Mouse (Mus musculus) megakaryocyte, embryonic 14.5 days (primary cell): Measurements from ENCODE around the gene Gm17571. TPM values are rescaled to one million over a fixed set of nuclear protein-coding genes. Genes with fewer than 3 reads are reported as not detected.

Experiments used
- H3K27me3 ChIP-seq: replicated peaks from 2 replicates; pipeline ENCODE3; 2012; ENCODE audit warnings: inconsistent platforms
- H3K36me3 ChIP-seq: replicated peaks from 2 replicates; pipeline ENCODE3; 2012; ENCODE audit warnings: low read length, inconsistent platforms, mixed read lengths
- H3K4me1 ChIP-seq: 2 replicates; pipeline ENCODE4 v1.6.1; 2012; ENCODE audit warnings: inconsistent platforms
- H3K4me3 ChIP-seq: replicated peaks from 2 replicates; pipeline ENCODE3; 2012; ENCODE audit warnings: moderate library complexity, mild to moderate bottlenecking, inconsistent platforms
- H3K9me3 ChIP-seq: 2 replicates; pipeline ENCODE4 v1.6.1; 2012; ENCODE audit warnings: inconsistent platforms
- FLI1 ChIP-seq: IDR thresholded peaks from 2 replicates; pipeline ENCODE4 v1.6.1; 2012; ENCODE audit warnings: low read length, inconsistent platforms, mixed read lengths
- GATA1 ChIP-seq: IDR thresholded peaks from 3 replicates; pipeline ENCODE4 v1.6.1; 2012; ENCODE audit warnings: mixed read lengths, low read length, inconsistent platforms, borderline replicate concordance
- polyA plus RNA-seq: library from polyadenylated mRNA; stranded (reverse); fragments of >175 nt; gene quantifications from 2 replicates; pipeline ENCODE4 v1.2.3, GENCODE M21; 2012; ENCODE audit warnings: low replicate concordance; ENCODE audit not compliant: insufficient read depth

Gm17571 gene
- polyA plus RNA-seq: not detected in 2 replicates

- no peak for TF ChIP-seq FLI1
- TF ChIP-seq GATA1: no peak
- no peaks in the 10 kb centered on the region for H3K9me3 ChIP-seq
- peak within 1 kb of the TSS; percentile 69 for H3K4me3 ChIP-seq
- peaks cover 27% of the 10 kb centered on the region for H3K27me3 ChIP-seq
- H3K4me1 ChIP-seq: peaks cover 54% of the 10 kb centered on the region
- H3K36me3 ChIP-seq: no peaks in the 10 kb centered on the region
These were observed at the start of gene Gm17571 for GRCm38 (mm10) chr9:13446703-13447285. Gene Gm17571 (minus strand): TSS chr9:13446753.

- Histone ChIP-seq H3K27me3 (no peaks in the 10 kb centered on the region), H3K4me3 (no peak overlapping the region), H3K4me1 (peaks cover 13% of the 10 kb centered on the region), H3K36me3 (no peaks in the 10 kb centered on the region), H3K9me3 (no peaks in the 10 kb centered on the region)
- TF ChIP-seq GATA1: no peak
- TF ChIP-seq FLI1: no peak
These were observed 49.0 kb upstream of the Gm17571 start for GRCm38 (mm10) chr9:13495530-13495929.

- H3K27me3 ChIP-seq: no peaks in the 10 kb centered on the region
- no peak for TF ChIP-seq GATA1
- no peak for TF ChIP-seq FLI1
- no peaks in the 10 kb centered on the region for H3K9me3 ChIP-seq
- H3K36me3 ChIP-seq: no peaks in the 10 kb centered on the region
- peaks cover 8% of the 10 kb centered on the region for H3K4me1 ChIP-seq
- H3K4me3 ChIP-seq: no peak overlapping the region
These were observed 47.2 kb upstream of the Gm17571 start for GRCm38 (mm10) chr9:13493746-13494145.

- Histone ChIP-seq H3K9me3 (no peaks in the 10 kb centered on the region), H3K4me3 (no peak overlapping the region), H3K36me3 (no peaks in the 10 kb centered on the region), H3K27me3 (no peaks in the 10 kb centered on the region), H3K4me1 (peaks cover 3% of the 10 kb centered on the region)
- TF ChIP-seq GATA1: no peak
- no peak for TF ChIP-seq FLI1
These were observed 46.3 kb upstream of the Gm17571 start for GRCm38 (mm10) chr9:13492807-13493206.

- no peaks in the 10 kb centered on the region; the same call in 1 of the 2 replicates for H3K4me1 ChIP-seq
- H3K36me3 ChIP-seq: no peaks in the 10 kb centered on the region
- no peak overlapping the region for H3K4me3 ChIP-seq
- no peaks in the 10 kb centered on the region for H3K27me3 ChIP-seq
- 0 out of 2 replicates have a peak, but pooled peaks cover 3% of the 10 kb centered on the region for H3K9me3 ChIP-seq
- TF ChIP-seq FLI1: no peak
- no peak for TF ChIP-seq GATA1
These were observed 45.5 kb upstream of the Gm17571 start for GRCm38 (mm10) chr9:13491854-13492620.

DNA sequence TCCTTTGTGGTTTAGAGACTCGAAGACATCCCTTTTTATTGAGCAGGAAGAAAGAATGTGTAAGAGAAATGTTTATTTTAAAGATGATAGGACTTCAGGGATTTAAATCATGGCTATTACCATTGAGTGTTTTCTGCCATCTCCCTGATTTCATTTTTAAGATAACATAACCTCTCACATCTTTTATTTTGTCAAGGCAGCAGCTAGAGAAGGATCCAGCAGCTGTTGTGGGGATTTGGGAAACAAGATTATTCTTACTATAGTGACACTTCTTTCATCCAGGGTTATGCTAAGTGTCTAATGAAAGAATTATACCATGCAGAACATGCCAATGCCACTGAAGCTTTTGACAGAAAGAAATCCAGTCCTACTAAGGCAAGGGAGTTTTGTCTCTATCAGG lies 44.6 kb upstream of the Gm17571 start:
- no peaks in the 10 kb centered on the region for H3K27me3 ChIP-seq
- TF ChIP-seq FLI1 (no peak), GATA1 (no peak)
- H3K4me3 ChIP-seq: no peak overlapping the region
- 0 out of 2 replicates have a peak, but pooled peaks cover 3% of the 10 kb centered on the region for H3K9me3 ChIP-seq
- H3K36me3 ChIP-seq: no peaks in the 10 kb centered on the region
- H3K4me1 ChIP-seq: no peaks in the 10 kb centered on the region

- Histone ChIP-seq H3K4me3 (no peak overlapping the region), H3K36me3 (no peaks in the 10 kb centered on the region), H3K4me1 (peaks cover 3% of the 10 kb centered on the region; the same call in 1 of the 2 replicates), H3K27me3 (no peaks in the 10 kb centered on the region), H3K9me3 (0 out of 2 replicates have a peak, but pooled peaks cover 3% of the 10 kb centered on the region)
- TF ChIP-seq FLI1 (no peak), GATA1 (no peak)
These were observed 39.4 kb upstream of the Gm17571 start for GRCm38 (mm10) chr9:13485914-13486313.

DNA sequence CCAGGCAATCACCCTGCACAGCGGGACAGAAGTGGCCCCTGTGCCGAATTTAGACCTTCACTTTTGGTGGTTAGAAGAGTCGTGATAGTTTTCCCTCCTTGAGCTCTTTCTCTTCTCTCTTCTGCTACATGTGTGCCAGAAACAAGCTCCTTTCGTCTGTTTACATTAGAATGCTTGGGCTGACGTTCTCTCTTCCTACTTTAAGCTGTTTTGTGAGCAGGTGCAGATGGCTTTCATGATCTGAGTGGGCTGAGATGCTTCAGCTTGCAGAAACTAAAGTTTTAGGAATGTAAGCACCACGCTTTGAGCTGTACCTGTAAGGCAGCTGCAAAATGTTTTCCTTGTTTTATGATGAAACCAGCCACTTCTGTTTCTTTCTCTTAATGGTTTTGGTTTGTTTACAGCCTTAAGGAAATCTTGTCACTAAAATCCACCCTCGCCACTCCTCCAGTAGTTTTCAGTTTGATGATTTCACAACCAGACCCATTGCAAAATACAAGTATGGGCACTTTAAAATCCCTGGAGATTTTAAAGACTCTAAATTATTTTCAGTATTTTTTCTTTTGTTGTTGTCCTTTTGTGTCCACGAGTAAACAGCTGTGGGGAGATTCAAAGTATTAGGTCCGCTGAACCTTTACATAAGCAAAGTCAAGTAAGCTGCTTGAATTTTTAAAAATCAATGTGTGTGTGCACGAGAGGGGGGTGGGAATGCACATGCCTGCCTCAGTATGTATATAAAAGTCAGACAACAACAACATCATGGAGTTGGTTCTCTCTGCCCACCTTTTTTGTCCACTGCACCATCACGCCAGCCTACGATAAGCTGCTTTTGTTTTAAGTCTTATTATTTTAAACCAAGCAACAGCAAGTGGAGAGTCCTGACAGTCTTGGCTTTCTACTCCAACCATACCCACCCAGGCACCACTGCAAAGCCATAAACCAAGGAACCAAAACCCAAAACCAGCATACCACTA lies 38.0 kb upstream of the Gm17571 start:
- Histone ChIP-seq H3K36me3 (no peaks in the 10 kb centered on the region), H3K9me3 (0 out of 2 replicates have a peak, but pooled peaks cover 3% of the 10 kb centered on the region), H3K27me3 (no peaks in the 10 kb centered on the region), H3K4me3 (no peak overlapping the region), H3K4me1 (peaks cover 3% of the 10 kb centered on the region; the same call in 1 of the 2 replicates)
- no peak for TF ChIP-seq GATA1
- TF ChIP-seq FLI1: no peak
